ENCODE assay signal across 13 mouse cellular contexts in the genomic region with DNA sequence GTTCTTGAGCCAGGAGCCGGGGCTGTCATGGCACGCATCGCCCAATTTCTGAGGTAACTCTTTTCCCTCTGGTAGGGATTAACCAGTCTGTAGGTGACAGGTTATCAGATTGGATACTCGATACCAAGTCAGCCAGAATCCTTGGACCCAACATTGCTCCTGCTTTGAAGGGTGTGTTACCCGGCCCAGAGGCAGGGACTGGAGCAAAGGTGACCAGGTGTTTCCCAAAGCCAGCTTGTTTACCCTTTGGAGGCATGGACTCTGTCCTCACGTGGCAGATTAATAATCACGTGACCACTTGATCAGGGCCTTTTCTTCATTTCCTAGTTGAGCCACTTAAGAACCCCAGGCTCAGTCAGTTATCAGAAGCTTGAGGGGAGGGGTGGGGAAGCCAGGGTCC. TPM values are rescaled to one million over a fixed set of nuclear protein-coding genes. Genes with fewer than 3 reads are reported as not detected.
A peak's percentile ranks its signal among the peaks of the same experiment; 100 is the strongest.
DNase-seq lines count a peak whose midpoint lies in the region; ATAC-seq and TF ChIP-seq lines count a peak whose summit lies in the region.
"Had no signal": no experiment of that assay in that cellular context is flagged by ENCODE, and none has a peak within 500 bp of the region (broad histone marks: within the 10 kb centered on the region; RNA-seq: fewer than 3 reads in every experiment).

No protein-coding gene starts in this region.

- no peak for ATAC-seq in embryonic facial prominence, embryonic 14.5 days (ENCODE audit: low read depth)
- no peak for ATAC-seq in limb, embryonic 12.5 days (ENCODE audit: insufficient number of reproducible peaks, insufficient read depth, low FRiP score, low TSS enrichment, low read depth)

- H3ac ChIP-seq in myocyte (ENCODE audit: control insufficient read depth, insufficient read length), result no peak overlapping the region

- peak; percentile 46 to 54 for DNase-seq in kidney, adult 8-10 months
- no peak for DNase-seq in kidney, postnatal 4 days
- DNase-seq in embryonic facial prominence, embryonic 14.5 days (ENCODE audit: low spot score), result no peak
- no peak for DNase-seq in cerebellum, postnatal 10 days
- DNase-seq in gastrocnemius, postnatal 10 days, result no peak
- DNase-seq: adrenal gland, adult 2 months; cerebellum, adult 9-10 months; right cerebral cortex, postnatal 25 days; thymus, postnatal 4 days had no signal

- H3K9me3 ChIP-seq in embryonic facial prominence, embryonic 14.5 days (ENCODE audit: control insufficient read depth, low read length), result no peaks in the 10 kb centered on the region
- no peaks in the 10 kb centered on the region for H3K9me3 ChIP-seq in limb, embryonic 12.5 days

- peaks cover 45% of the 10 kb centered on the region for H3K36me3 ChIP-seq in embryonic facial prominence, embryonic 14.5 days (ENCODE audit: control insufficient read depth, insufficient read depth, low read length)
- H3K36me3 ChIP-seq in limb, embryonic 12.5 days, result peaks cover 48% of the 10 kb centered on the region
- peaks cover 4% of the 10 kb centered on the region for H3K36me3 ChIP-seq in myocyte (ENCODE audit: control insufficient read depth, insufficient read depth)

- H3K4me3 ChIP-seq in embryonic facial prominence, embryonic 14.5 days (ENCODE audit: low read depth, low read length), result no peak overlapping the region; the same call in 1 of the 2 replicates
- peak overlapping the region; percentile 84; the same call in 1 of the 2 replicates for H3K4me3 ChIP-seq in limb, embryonic 12.5 days (replicated peaks)
- peak overlapping the region; percentile 39 for H3K4me3 ChIP-seq in myocyte

- H3K9ac ChIP-seq in embryonic facial prominence, embryonic 14.5 days (ENCODE audit: low read depth, low read length), result no peak overlapping the region
- 0 out of 2 replicates have a peak overlapping the region, but pooled peaks have one; percentile 89 for H3K9ac ChIP-seq in limb, embryonic 12.5 days (replicated peaks)

- peaks cover 9% of the 10 kb centered on the region for H3K4me1 ChIP-seq in embryonic facial prominence, embryonic 14.5 days (ENCODE audit: control insufficient read depth, insufficient read depth, low read length)
- peaks cover 14% of the 10 kb centered on the region for H3K4me1 ChIP-seq in limb, embryonic 12.5 days (replicated peaks)

- peaks cover 7% of the 10 kb centered on the region for H3K79me2 ChIP-seq in myocyte (ENCODE audit: control insufficient read depth, insufficient read depth)

- no peak overlapping the region for H3K27ac ChIP-seq in embryonic facial prominence, embryonic 14.5 days (replicated peaks; ENCODE audit: low read depth, low read length)
- H3K27ac ChIP-seq in limb, embryonic 12.5 days, result no peak overlapping the region

- TF ChIP-seq POLR2A in myocyte (IDR thresholded peaks at IDR 0.05; ENCODE audit: insufficient read length, low read depth), result no peak

- peak overlapping the region; percentile 80; the same call in 1 of the 2 replicates for H3K4me2 ChIP-seq in embryonic facial prominence, embryonic 14.5 days (ENCODE audit: low read depth, low read length)
- H3K4me2 ChIP-seq in limb, embryonic 12.5 days, result peak overlapping the region; percentile 77
- no peak overlapping the region for H3K4me2 ChIP-seq in myocyte (ENCODE audit: low read depth)

- WGBS in embryonic facial prominence, embryonic 14.5 days, result 86% methylated on average over 7 of the region's 7 CpGs
- WGBS in limb, embryonic 12.5 days, result 90% methylated on average over 7 of the region's 7 CpGs

- no peaks in the 10 kb centered on the region for H3K27me3 ChIP-seq in embryonic facial prominence, embryonic 14.5 days (replicated peaks; ENCODE audit: control insufficient read depth, insufficient read depth, low read length)
- peaks cover 4% of the 10 kb centered on the region; the same call in 1 of the 2 replicates for H3K27me3 ChIP-seq in limb, embryonic 12.5 days
- no peaks in the 10 kb centered on the region for H3K27me3 ChIP-seq in myocyte (ENCODE audit: control insufficient read depth, insufficient read depth, insufficient read length)

TF ChIP-seq in myocyte, 11 proteins besides CTCF, POLR2A, EP300 and RAD21:
- TF ChIP-seq USF1 (IDR thresholded peaks at IDR 0.05; ENCODE audit: low read depth), result no peak
- TF ChIP-seq MAX (IDR thresholded peaks at IDR 0.05; ENCODE audit: low read depth), result no peak

RNA-seq across cellular contexts. Expression of a gene that starts 1.5 kb away (rescaled TPM):
- 22.2 and 26.4 TPM in 2 replicates for polyA plus RNA-seq in embryonic facial prominence, embryonic 14.5 days (2014; fragmentation: Nextera tagmentation; extraction: Ambion mirVana)
- 9.2 and 9.9 TPM in 2 replicates for polyA plus RNA-seq in limb, embryonic 12.5 days (2016; fragmentation: Nextera tagmentation; extraction: Ambion mirVana)
- 16.0 TPM for polyA plus RNA-seq in myocyte (2012; fragmentation: generic; extraction: Trizol)
- 10 to 100 TPM in 1 of 2 experiments, 1 to 10 TPM in 1; 8.7 to 10.5 TPM for total RNA-seq in gastrocnemius, postnatal 10 days (2021)

RNA-seq across cellular contexts. Expression of a gene that starts 3.3 kb away (rescaled TPM):
- 83.8 and 86.9 TPM in 2 replicates for polyA plus RNA-seq in embryonic facial prominence, embryonic 14.5 days (2014; fragmentation: Nextera tagmentation; extraction: Ambion mirVana)
- 81.3 and 81.6 TPM in 2 replicates for polyA plus RNA-seq in limb, embryonic 12.5 days (2016; fragmentation: Nextera tagmentation; extraction: Ambion mirVana)
- 61.7 TPM for polyA plus RNA-seq in myocyte (2012; fragmentation: generic; extraction: Trizol)
- 10 to 100 TPM; 42.0 to 44.0 TPM for total RNA-seq in gastrocnemius, postnatal 10 days (2021)

RNA-seq across cellular contexts. Expression of a gene that starts 14.5 kb away (rescaled TPM):
- 4.8 and 5.0 TPM in 2 replicates for polyA plus RNA-seq in embryonic facial prominence, embryonic 14.5 days (2014; fragmentation: Nextera tagmentation; extraction: Ambion mirVana)
- 7.6 and 8.3 TPM in 2 replicates for polyA plus RNA-seq in limb, embryonic 12.5 days (2016; fragmentation: Nextera tagmentation; extraction: Ambion mirVana)
- 1.7 TPM for polyA plus RNA-seq in myocyte (2012; fragmentation: generic; extraction: Trizol)
- under 1 TPM; 0.47 to 0.88 TPM for total RNA-seq in gastrocnemius, postnatal 10 days (2021)

RNA-seq across cellular contexts. Expression of a gene that starts 20.5 kb away (rescaled TPM):
- 13.6 and 14.5 TPM in 2 replicates for polyA plus RNA-seq in embryonic facial prominence, embryonic 14.5 days (2014; fragmentation: Nextera tagmentation; extraction: Ambion mirVana)
- 16.0 and 17.0 TPM in 2 replicates for polyA plus RNA-seq in limb, embryonic 12.5 days (2016; fragmentation: Nextera tagmentation; extraction: Ambion mirVana)
- polyA plus RNA-seq in myocyte (2012; fragmentation: generic; extraction: Trizol), result 13.5 TPM
- 10 to 100 TPM; 32.9 to 33.7 TPM for total RNA-seq in gastrocnemius, postnatal 10 days (2021)

RNA-seq across cellular contexts. Expression of a gene that starts 22.6 kb away (rescaled TPM):
- polyA plus RNA-seq in embryonic facial prominence, embryonic 14.5 days (2014; fragmentation: Nextera tagmentation; extraction: Ambion mirVana), result 0.26 TPM in 1 of 2 replicates, not detected in the other
- not detected in 2 replicates for polyA plus RNA-seq in limb, embryonic 12.5 days (2016; fragmentation: Nextera tagmentation; extraction: Ambion mirVana)
- polyA plus RNA-seq in myocyte (2012; fragmentation: generic; extraction: Trizol), result not detected
- total RNA-seq in gastrocnemius, postnatal 10 days (2021), result not detected
- total RNA-seq: gastrocnemius, adult 2 months; hematopoietic stem cell, adult 5-6 weeks had no signal
- polyA plus RNA-seq: adrenal gland, adult 2 months had no signal

Comparison
In these comparisons a context has a peak if more than half of its experiments do, and no peak if none do; other contexts are left out.
1. DNase-seq: peak in kidney, adult 8-10 months (2 of 2); none in kidney, postnatal 4 days (0 of 2), embryonic facial prominence, embryonic 14.5 days (single experiment), cerebellum, postnatal 10 days (0 of 2) and gastrocnemius, postnatal 10 days (single experiment).